Mouse (Mus musculus) liver, adult 2 months (tissue): ENCODE data around the gene Rars.
A peak's percentile ranks its signal among the peaks of the same experiment; 100 is the strongest.

Experiments
- CTCF ChIP-seq: fragments of 200-500 bp; IDR thresholded peaks from 2 replicates; pipeline ENCODE4 v1.5.1; 2011; ENCODE audit warnings: low read depth, low read length, control low read depth
- POLR2A ChIP-seq: fragments of 200-500 bp; IDR thresholded peaks from 2 replicates; pipeline ENCODE4 v1.6.1; 2011; ENCODE audit warnings: low read length, control low read depth; ENCODE audit not compliant: insufficient read depth; ENCODE audit errors: extremely low read depth

DNA sequence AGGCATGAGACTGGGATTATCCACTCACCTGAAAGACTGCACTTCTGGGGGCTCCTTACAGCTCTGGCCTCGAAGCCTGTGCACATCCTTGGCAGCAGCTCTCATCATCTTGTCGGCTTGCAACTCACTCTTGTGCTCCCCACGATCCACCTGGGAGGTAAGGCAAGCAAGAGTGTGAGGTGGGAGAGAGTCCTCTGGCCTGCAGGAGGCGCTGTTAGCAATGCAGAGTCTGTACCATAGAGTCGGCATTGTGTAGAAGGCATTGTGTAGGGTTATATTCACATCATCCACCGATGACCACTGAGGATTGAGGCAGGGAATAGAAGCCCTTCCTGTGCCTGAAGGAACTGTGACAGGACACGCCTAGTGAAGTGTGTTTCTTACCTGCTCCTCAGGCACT is 6.0 kb upstream of the Rars start:
- TF ChIP-seq CTCF = peak; percentile 51; the same call in 1 of the 2 replicates
- TF ChIP-seq POLR2A = no peak
